In the genomic region with DNA sequence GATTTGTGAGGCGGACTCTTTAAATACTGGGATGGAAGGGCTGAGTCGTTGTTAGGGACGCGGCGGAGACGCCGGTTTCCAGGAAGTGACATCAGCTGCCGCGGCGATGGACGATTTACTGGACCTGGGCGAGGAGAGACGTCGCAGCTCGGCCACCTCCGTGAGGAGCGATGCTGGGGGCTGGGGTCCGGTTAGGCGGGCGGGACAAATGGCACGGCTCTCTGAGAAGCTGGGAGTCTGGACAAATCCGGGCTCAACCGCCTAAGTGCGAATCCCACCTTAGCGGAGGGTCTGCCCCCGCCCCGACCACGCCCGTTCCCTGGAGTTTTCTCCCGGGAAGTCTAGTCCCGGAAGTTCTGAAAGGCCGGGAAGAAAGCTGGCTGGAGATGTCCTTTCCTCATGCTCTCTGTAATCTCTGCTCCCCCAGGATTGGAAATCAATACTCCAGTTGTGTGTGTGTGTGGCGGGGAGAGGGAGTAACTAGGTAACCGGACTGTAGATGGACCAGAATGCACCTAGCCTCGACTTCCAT, we compare ENCODE assay signal across 8 mouse cellular contexts. TPM values are rescaled to one million over a fixed set of nuclear protein-coding genes. Genes with fewer than 3 reads are reported as not detected.
DNase-seq lines count a peak whose midpoint lies in the region; ATAC-seq and TF ChIP-seq lines count a peak whose summit lies in the region.

A gene (plus strand): TSS at position 61 of the 532 bp plus-strand sequence.

- peaks cover 6% of the 10 kb centered on the region; the same call in 1 of the 2 replicates for H3K9me3 ChIP-seq in E14TG2a.4 (ENCODE audit: low read length)
- no peaks in the 10 kb centered on the region for H3K9me3 ChIP-seq in forebrain, embryonic 13.5 days (replicated peaks)
- no peaks in the 10 kb centered on the region for H3K9me3 ChIP-seq in heart, postnatal 0 days (replicated peaks; ENCODE audit: control insufficient read depth, low read length)

- peak within 1 kb of the TSS; percentile 67 for H3K9ac ChIP-seq in forebrain, embryonic 13.5 days
- peak within 1 kb of the TSS; percentile 57 for H3K9ac ChIP-seq in heart, postnatal 0 days (replicated peaks; ENCODE audit: low read depth, low read length)

- peak; percentile 80 for ATAC-seq in forebrain, embryonic 13.5 days
- peak; percentile 67 for ATAC-seq in heart, postnatal 0 days (ENCODE audit: insufficient read depth, low read depth)

- peak within 1 kb of the TSS; percentile 39; the same call in 1 of the 2 replicates for H3K27ac ChIP-seq in brown adipose tissue, adult 24 weeks (replicated peaks; ENCODE audit: low read depth, low read length)
- no peak within 1 kb of the TSS for H3K27ac ChIP-seq in forebrain, embryonic 13.5 days
- H3K27ac ChIP-seq in heart, postnatal 0 days (ENCODE audit: low read depth) = peak within 1 kb of the TSS; percentile 52

- peaks cover 28% of the 10 kb centered on the region for H3K4me1 ChIP-seq in E14TG2a.4 (replicated peaks; ENCODE audit: low read depth, low read length)
- H3K4me1 ChIP-seq in brown adipose tissue, adult 24 weeks (ENCODE audit: control insufficient read depth, insufficient read depth, insufficient read length, low read length) = peaks cover 9% of the 10 kb centered on the region
- H3K4me1 ChIP-seq in forebrain, embryonic 13.5 days = peaks cover 17% of the 10 kb centered on the region
- H3K4me1 ChIP-seq in heart, postnatal 0 days (ENCODE audit: control insufficient read depth, insufficient read depth) = peaks cover 22% of the 10 kb centered on the region

- peak within 1 kb of the TSS; percentile 84 for H3K4me2 ChIP-seq in forebrain, embryonic 13.5 days
- H3K4me2 ChIP-seq in heart, postnatal 0 days (ENCODE audit: low read depth, low read length) = peak within 1 kb of the TSS; percentile 68

- peak within 1 kb of the TSS; percentile 86 for H3K4me3 ChIP-seq in E14TG2a.4 (replicated peaks; ENCODE audit: low read length)
- H3K4me3 ChIP-seq in brown adipose tissue, adult 24 weeks (ENCODE audit: insufficient read depth, low read depth, low read length) = peak within 1 kb of the TSS; percentile 84
- peak within 1 kb of the TSS; percentile 74 for H3K4me3 ChIP-seq in forebrain, embryonic 13.5 days
- peak within 1 kb of the TSS; percentile 83 for H3K4me3 ChIP-seq in heart, postnatal 0 days (ENCODE audit: low read depth, low read length)

- TF ChIP-seq EP300 in heart, postnatal 0 days (IDR thresholded peaks at IDR 0.05; ENCODE audit: low read depth) = no peak

- WGBS in forebrain, embryonic 13.5 days = under 1% methylated on average over 35 of the region's 35 CpGs
- WGBS in heart, postnatal 0 days = under 1% methylated on average over 35 of the region's 35 CpGs

- TF ChIP-seq CTCF in E14TG2a.4 (conservative IDR thresholded peaks at IDR 0.05; ENCODE audit: low read length) = no peak
- no peak for TF ChIP-seq CTCF in heart, postnatal 0 days (IDR thresholded peaks at IDR 0.05; ENCODE audit: low read depth)

- H3K27me3 ChIP-seq in E14TG2a.4 (ENCODE audit: insufficient read depth, low read length) = peaks cover 48% of the 10 kb centered on the region
- H3K27me3 ChIP-seq in forebrain, embryonic 13.5 days = peaks cover 5% of the 10 kb centered on the region
- H3K27me3 ChIP-seq in heart, postnatal 0 days (ENCODE audit: control insufficient read depth, insufficient read depth, low read length) = no peaks in the 10 kb centered on the region

- peak; percentile 90 for DNase-seq in heart, postnatal 0 days (ENCODE audit: low spot score)
- peak; percentile 88 to 94 for DNase-seq in kidney, postnatal 36 days
- DNase-seq in lung, adult 18-20 months = peak; percentile 87 to 89
- DNase-seq in ovary, adult 18-20 months (ENCODE audit: low spot score) = peak; percentile 71
- DNase-seq in urinary bladder, adult 2 months (ENCODE audit: low spot score) = peak; percentile 66

- peaks cover 9% of the 10 kb centered on the region; the same call in 1 of the 2 replicates for H3K36me3 ChIP-seq in E14TG2a.4 (ENCODE audit: insufficient read depth, low read length)
- H3K36me3 ChIP-seq in forebrain, embryonic 13.5 days (ENCODE audit: poor library complexity, severe bottlenecking) = peaks cover 16% of the 10 kb centered on the region; the same call in 1 of the 2 replicates
- H3K36me3 ChIP-seq in heart, postnatal 0 days (replicated peaks; ENCODE audit: control insufficient read depth, insufficient read depth, low read length) = no peaks in the 10 kb centered on the region

RNA-seq across cellular contexts. Expression of the gene that starts here (rescaled TPM):
- 25.4 and 30.8 TPM in 2 replicates for polyA plus RNA-seq in brown adipose tissue, adult 24 weeks (2012; ENCODE audit: insufficient read depth, insufficient read length, missing spikeins)
- 91.3 and 104 TPM in 2 replicates for polyA plus RNA-seq in forebrain, embryonic 13.5 days (2015; fragmentation: Nextera tagmentation; extraction: Ambion mirVana)
- total RNA-seq in heart, postnatal 0 days (2014; rRNA removed; ENCODE audit: low replicate concordance) = 10.8 and 65.6 TPM in 2 replicates
- polyA plus RNA-seq in heart, postnatal 0 days (2015; fragmentation: Nextera tagmentation; extraction: Ambion mirVana) = 101 and 102 TPM in 2 replicates
- polyA plus RNA-seq in urinary bladder, adult 2 months (2012; rRNA removed) = 45.5 and 58.0 TPM in 2 replicates
